Mouse (Mus musculus) olfactory bulb, adult 2 months (tissue): ENCODE measurements around the gene Golga7b. TPM values are rescaled to one million over a fixed set of nuclear protein-coding genes. Genes with fewer than 3 reads are reported as not detected.
A peak's percentile ranks its signal among the peaks of the same experiment; 100 is the strongest.

Experiments used
- H3K27ac ChIP-seq: fragments of 200-500 bp; 2 replicates; pipeline ENCODE4 v1.5.1; 2012; ENCODE audit warnings: low read depth, low read length; ENCODE audit not compliant: insufficient read depth
- H3K4me1 ChIP-seq: fragments of 200-500 bp; 2 replicates; pipeline ENCODE4 v1.6.1; 2012; ENCODE audit warnings: low read length; ENCODE audit not compliant: control insufficient read depth, insufficient read depth
- H3K4me3 ChIP-seq: fragments of 200-500 bp; 2 replicates; pipeline ENCODE4 v1.5.1; 2012; ENCODE audit warnings: mild to moderate bottlenecking, low read depth, low read length, moderate library complexity; ENCODE audit not compliant: insufficient read depth
- CTCF ChIP-seq: fragments of 200-500 bp; IDR thresholded peaks from 2 replicates; pipeline ENCODE4 v1.5.1; 2012; ENCODE audit warnings: low read depth, mild to moderate bottlenecking, low read length, moderate library complexity; ENCODE audit not compliant: insufficient read depth
- POLR2A ChIP-seq: fragments of 200-500 bp; IDR thresholded peaks from 2 replicates; pipeline ENCODE4 v1.6.1; 2012; ENCODE audit warnings: mild to moderate bottlenecking, low read depth, low read length, moderate library complexity; ENCODE audit not compliant: insufficient read depth
- WGBS: fragments of 180-500 bp; shearing (Covaris S2); methylation state at CpG from one replicate; pipeline ENCODE4 v1.1.7; 2018; 5-methylcytosine and 5-hydroxymethylcytosine counted together
- polyA plus RNA-seq: library from polyadenylated mRNA; stranded (reverse); fragments of >200 nt; gene quantifications from 2 replicates; pipeline ENCODE4 v1.2.4, GENCODE M21; 2012; ENCODE audit warnings: low replicate concordance; ENCODE audit not compliant: missing spikeins, insufficient read depth, insufficient read length

Golga7b gene
- polyA plus RNA-seq, 1 experiment: not detected

DNA sequence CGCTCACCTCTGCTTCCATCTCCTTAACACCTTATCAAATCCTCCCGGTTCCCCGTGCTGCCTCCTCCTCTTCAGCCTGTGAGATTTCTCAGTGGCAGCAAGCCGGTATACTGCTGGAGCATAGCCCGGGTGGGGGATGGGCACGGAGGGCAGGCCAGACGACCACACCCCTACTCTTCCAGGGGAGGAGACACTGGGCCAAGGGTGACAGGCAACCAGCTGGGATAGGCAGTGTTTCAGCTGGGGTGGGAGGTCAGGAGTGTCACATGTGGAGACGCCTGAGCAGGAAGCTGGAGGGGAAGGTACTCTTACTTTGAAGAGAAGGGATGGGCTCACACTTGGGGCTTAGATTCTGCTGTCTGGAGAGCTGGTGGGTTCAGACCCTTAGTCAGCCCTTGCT, 59.6 kb downstream of the Golga7b start:
- no peak for TF ChIP-seq CTCF
- TF ChIP-seq POLR2A: no peak
- Histone ChIP-seq H3K4me3 (no peak overlapping the region), H3K4me1 (peaks cover 25% of the 10 kb centered on the region), H3K27ac (no peak overlapping the region)
- WGBS: 41% methylated on average over 8 of the region's 8 CpGs

DNA sequence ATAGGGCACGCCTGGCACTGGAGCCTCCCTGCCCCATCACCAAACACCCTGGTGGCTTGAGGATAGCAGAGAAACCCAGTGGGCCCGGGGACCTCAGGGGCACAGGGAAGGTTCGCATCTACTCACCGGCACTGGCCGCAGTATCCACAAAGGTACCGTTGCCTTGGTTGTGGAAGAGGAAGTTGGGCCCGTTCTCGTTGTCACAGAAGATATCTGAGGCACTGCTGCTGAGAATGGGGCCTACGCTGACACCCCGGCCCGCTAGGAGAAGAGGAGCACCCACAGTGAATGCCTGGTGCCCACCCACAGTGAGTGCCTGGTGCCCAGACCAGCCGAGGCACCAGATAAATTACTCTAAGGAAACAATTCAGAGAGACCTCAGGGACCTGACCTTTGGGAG, 61.6 kb downstream of the Golga7b start:
- Histone ChIP-seq H3K27ac (no peak overlapping the region), H3K4me1 (peaks cover 36% of the 10 kb centered on the region), H3K4me3 (no peak overlapping the region)
- TF ChIP-seq CTCF: no peak
- no peak for TF ChIP-seq POLR2A
- WGBS: 93% methylated on average over 12 of the region's 12 CpGs

DNA sequence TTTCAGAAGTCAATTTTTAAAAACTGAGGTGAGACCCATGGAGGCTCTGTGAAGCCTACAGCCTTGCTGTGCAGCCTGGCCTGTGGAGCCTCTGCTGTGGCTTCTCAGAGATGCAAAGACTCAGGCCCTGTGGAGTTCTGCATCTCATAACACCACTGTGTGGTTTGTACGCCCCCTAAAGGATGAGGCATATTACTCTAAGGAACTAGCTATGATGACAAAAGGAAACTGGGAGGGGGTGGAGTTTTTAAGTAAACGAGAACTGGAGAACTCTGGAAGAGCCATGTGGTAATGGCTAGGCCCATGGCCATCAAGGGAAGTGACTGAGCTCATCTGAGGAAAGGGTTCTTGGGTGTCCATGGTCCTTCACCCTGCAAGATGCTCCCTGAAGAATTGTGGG, 64.0 kb downstream of the Golga7b start:
- Histone ChIP-seq H3K4me1 (peaks cover 39% of the 10 kb centered on the region), H3K4me3 (no peak overlapping the region), H3K27ac (no peak overlapping the region)
- 47% methylated on average over 2 of the region's 2 CpGs for WGBS
- TF ChIP-seq CTCF: no peak
- no peak for TF ChIP-seq POLR2A

DNA sequence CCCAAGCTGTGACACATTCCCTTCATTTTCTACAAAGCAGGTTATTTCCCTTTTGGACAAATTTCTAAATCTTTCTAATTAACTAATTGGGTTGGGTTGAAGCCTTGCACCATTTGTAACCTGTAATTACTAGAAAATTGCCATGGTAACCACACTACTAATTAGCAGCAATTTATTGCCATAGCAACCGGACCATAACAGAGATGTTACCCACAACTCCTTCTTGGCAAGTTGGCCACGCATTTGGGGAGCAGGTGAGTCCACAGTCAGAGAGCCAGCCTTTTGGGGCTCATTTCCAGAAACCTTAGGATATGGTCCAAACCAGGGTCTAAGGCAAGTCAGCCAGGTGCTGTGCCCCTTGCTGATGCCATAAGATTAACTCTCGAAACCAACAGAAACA, 64.8 kb downstream of the Golga7b start:
- no peak overlapping the region for H3K27ac ChIP-seq
- WGBS: 29% methylated on average over 3 of the region's 3 CpGs
- H3K4me1 ChIP-seq: peaks cover 40% of the 10 kb centered on the region
- H3K4me3 ChIP-seq: no peak overlapping the region
- TF ChIP-seq POLR2A: no peak
- no peak for TF ChIP-seq CTCF

DNA sequence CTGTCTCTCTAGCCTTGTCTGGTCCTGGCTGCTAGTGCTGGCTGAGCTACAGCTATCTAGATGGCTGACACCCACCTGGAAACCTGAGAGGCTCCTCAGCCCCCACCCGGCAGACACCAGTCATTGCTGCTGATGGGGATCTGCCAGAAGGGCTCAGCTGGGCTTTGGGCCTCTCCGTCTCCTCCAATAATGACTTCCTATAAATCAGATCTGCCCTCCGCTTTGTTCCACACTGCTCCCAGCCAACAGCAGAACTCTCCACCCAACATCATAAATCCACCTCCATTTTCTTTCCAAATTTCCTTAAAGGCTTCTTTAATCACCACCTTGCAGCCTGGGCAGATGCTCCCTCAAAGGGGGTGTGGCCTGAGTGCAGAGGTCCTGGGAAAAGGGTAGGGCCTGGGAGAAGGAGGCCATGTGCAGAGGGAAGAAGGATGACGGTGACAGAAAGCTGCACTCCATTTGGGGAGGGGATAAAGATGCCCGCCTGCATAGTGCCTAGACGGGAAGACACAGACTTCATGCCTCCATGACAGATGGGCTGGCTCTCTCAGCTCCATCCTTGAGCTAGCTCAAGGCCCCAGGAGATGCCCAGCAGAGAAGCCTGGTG, 67.8 kb downstream of the Golga7b start:
- Histone ChIP-seq H3K4me1 (peaks cover 52% of the 10 kb centered on the region), H3K4me3 (no peak overlapping the region), H3K27ac (no peak overlapping the region)
- whole genome bisulfite sequencing: 95% methylated on average over 6 of the region's 6 CpGs
- TF ChIP-seq POLR2A (no peak), CTCF (no peak)

DNA sequence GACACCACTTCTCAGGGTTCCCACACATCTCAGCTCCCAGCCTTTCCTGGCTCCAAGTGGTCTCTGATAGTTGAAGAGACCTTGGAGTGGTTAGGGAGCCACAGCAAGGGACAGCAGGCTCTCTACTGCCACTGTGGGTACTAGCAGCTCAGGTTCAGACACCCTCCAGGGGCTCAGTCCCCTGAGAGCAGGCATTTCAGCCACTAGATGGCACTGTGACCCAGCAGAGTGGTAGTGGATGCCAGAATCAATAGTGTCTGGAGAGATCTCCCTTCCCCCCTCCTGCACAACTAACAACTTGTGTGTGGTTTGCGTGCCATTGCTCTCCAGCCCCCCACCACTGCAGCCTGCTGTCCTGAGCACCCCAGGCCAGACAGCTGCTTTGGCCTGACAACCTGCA, 68.5 kb downstream of the Golga7b start:
- H3K4me1 ChIP-seq: peaks cover 52% of the 10 kb centered on the region
- WGBS: 0% methylated on average over 1 of the region's 1 CpGs
- no peak for TF ChIP-seq POLR2A
- TF ChIP-seq CTCF: peak; percentile 64
- H3K4me3 ChIP-seq: no peak overlapping the region
- no peak overlapping the region for H3K27ac ChIP-seq

DNA sequence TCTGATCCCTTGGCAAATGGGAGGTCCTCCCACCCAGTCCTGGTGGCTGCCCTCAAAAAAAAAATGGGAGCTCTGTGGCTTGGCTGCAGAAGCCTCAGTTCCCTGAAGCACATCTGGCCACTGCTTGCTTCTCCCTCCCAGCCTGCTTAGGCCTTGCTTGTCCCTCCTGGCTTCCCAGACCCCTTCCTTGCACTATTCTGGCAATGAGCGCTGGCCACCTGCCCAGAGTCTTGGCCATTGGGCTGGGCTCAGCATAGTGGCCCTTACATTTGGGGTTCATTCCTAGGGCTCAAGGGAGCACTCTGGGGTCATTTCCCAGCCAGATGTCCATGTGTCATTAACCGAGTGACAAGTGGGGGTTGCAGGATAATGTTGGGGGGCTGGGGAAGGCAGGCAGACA, 69.2 kb downstream of the Golga7b start:
- TF ChIP-seq POLR2A (no peak), CTCF (no peak)
- no peak overlapping the region for H3K4me3 ChIP-seq
- H3K27ac ChIP-seq: no peak overlapping the region
- peaks cover 48% of the 10 kb centered on the region for H3K4me1 ChIP-seq
- WGBS: 56% methylated on average over 2 of the region's 2 CpGs

DNA sequence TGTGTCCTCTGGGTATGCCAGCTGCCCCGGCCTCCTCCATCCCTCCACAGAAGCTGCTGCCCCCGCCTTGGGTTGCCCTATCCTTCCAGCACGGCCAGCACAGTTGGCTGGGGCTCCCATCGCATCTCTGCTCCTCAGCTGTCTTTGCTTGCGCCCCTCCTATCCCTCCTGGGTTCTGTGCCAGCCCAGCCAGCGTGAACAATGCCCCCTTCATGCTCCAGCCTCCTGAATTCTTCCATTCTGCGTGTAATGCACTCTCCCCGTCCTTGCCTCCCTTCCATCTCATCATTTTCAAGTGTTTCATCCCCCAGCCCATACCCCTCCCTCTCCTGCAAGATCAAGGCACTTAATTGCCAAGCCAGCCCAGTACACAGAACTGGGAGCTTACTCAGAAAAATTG, 69.6 kb downstream of the Golga7b start:
- 0 out of 2 replicates have a peak overlapping the region, but pooled peaks have one; percentile 16 for H3K27ac ChIP-seq
- 41% methylated on average over 8 of the region's 8 CpGs for WGBS

DNA sequence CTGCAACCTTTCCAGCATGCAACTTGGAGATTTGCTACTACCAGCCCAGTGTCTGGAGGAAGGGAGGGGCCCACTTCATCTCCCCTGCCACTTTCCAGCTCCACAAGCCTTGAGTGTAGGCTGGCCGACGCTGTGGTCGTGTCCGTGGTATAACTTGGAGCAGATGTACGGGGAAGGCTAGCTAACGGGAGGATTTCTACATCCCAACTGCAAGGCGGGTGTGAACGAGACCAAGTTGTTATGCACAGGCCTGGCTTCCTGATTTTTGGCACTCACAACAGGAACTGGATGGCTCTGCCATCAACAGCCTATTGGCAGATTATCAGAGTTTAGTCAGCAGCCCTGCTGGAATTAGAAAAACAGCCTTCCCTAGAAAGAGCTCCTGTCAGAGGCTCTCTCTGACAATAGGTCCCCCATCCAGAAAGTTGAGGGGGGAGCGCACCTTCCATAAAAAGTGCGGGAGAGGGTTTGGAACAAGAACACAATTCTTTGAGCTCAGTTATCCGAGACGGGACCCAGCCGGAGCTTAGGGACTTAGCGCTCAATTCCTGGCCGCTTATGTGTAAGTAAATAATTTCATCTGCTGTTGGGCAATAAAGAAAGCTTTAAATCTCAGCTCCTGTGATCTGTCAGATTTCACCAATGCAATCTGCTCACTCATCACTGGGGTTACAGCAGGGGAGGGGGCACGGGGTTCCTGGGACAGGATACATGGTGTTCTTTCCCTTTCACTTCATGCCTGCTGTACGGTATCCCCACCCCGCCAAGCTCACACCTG, 70.5 kb downstream of the Golga7b start:
- TF ChIP-seq CTCF: no peak
- no peak for TF ChIP-seq POLR2A
- no peak overlapping the region for H3K27ac ChIP-seq
- WGBS: 65% methylated on average over 18 of the region's 18 CpGs
- H3K4me1 ChIP-seq: peaks cover 38% of the 10 kb centered on the region
- H3K4me3 ChIP-seq: no peak overlapping the region

More for the DNA sequence above, 69.6 kb downstream of the Golga7b start:
- Histone ChIP-seq H3K4me1 (peaks cover 44% of the 10 kb centered on the region), H3K4me3 (no peak overlapping the region)
- TF ChIP-seq POLR2A: no peak
- TF ChIP-seq CTCF: no peak

Other genes starting within 250 kb of the Golga7b start
- not detected in 2 replicates for gene Ankrd2, start 211.6 kb upstream of the Golga7b start, polyA plus RNA-seq
- gene Hoga1, start 202.0 kb upstream of the Golga7b start, polyA plus RNA-seq: not detected in 2 replicates
- not detected in 2 replicates for gene 4933411K16Rik, start 195.3 kb upstream of the Golga7b start, polyA plus RNA-seq
- gene Morn4, start 161.2 kb upstream of the Golga7b start, polyA plus RNA-seq: not detected in 2 replicates
- gene Pi4k2a, start 157.1 kb upstream of the Golga7b start, polyA plus RNA-seq: not detected in 2 replicates
- gene Avpi1, start 118.5 kb upstream of the Golga7b start, polyA plus RNA-seq: not detected in 2 replicates
- gene Marveld1, start 100.2 kb upstream of the Golga7b start, polyA plus RNA-seq: not detected in 2 replicates
- not detected in 2 replicates for gene Zfyve27, start 83.6 kb upstream of the Golga7b start, polyA plus RNA-seq
- not detected in 2 replicates for gene Sfrp5, start 45.3 kb upstream of the Golga7b start, polyA plus RNA-seq
- not detected in 2 replicates for gene Crtac1, start 184.2 kb downstream of the Golga7b start, polyA plus RNA-seq